9 mouse cellular contexts compared by ENCODE assay signal in genomic region chr12:34664758-34665157, GRCm38 (mm10).
DNase-seq lines count a peak whose midpoint lies in the region; ATAC-seq lines count a peak whose summit lies in the region.
"Had no signal": no experiment of that assay in that cellular context is flagged by ENCODE, and none has a peak within 500 bp of the region (broad histone marks: within the 10 kb centered on the region; RNA-seq: fewer than 3 reads in every experiment).

No protein-coding gene starts in this region.

- intact Hi-C loops in heart, postnatal 10 days (cut with DNase I) = loop anchor here (1.0 to 5.0 kb wide), 3 partner anchors 352 to 518 kb away; no protein-coding TSS in a partner anchor

- 9% methylated on average over 3 of the region's 3 CpGs for whole genome bisulfite sequencing in heart, embryonic 12.5 days
- WGBS in embryonic facial prominence, embryonic 14.5 days = 3% methylated on average over 3 of the region's 3 CpGs
- 9% methylated on average over 3 of the region's 3 CpGs for WGBS in midbrain, embryonic 14.5 days

- H3K9ac ChIP-seq in heart, embryonic 12.5 days = no peak overlapping the region
- H3K9ac ChIP-seq in embryonic facial prominence, embryonic 14.5 days (ENCODE audit: low read depth, low read length) = no peak overlapping the region
- H3K9ac ChIP-seq in midbrain, embryonic 14.5 days (replicated peaks; ENCODE audit: low read length) = no peak overlapping the region

- no peak overlapping the region for H3K27ac ChIP-seq in heart, embryonic 12.5 days (ENCODE audit: poor library complexity, severe bottlenecking)
- H3K27ac ChIP-seq in embryonic facial prominence, embryonic 14.5 days (replicated peaks; ENCODE audit: low read depth, low read length) = no peak overlapping the region
- H3K27ac ChIP-seq in midbrain, embryonic 14.5 days (replicated peaks; ENCODE audit: low read depth, low read length) = no peak overlapping the region

- H3K4me2 ChIP-seq in heart, embryonic 12.5 days = no peak overlapping the region
- H3K4me2 ChIP-seq in embryonic facial prominence, embryonic 14.5 days (ENCODE audit: low read depth, low read length) = no peak overlapping the region
- H3K4me2 ChIP-seq in midbrain, embryonic 14.5 days (ENCODE audit: low read length) = no peak overlapping the region

- ATAC-seq in heart, embryonic 12.5 days (ENCODE audit: insufficient number of reproducible peaks, low FRiP score) = no peak
- no peak for ATAC-seq in embryonic facial prominence, embryonic 14.5 days (ENCODE audit: low read depth)
- ATAC-seq in midbrain, embryonic 14.5 days (ENCODE audit: low FRiP score, low TSS enrichment) = no peak; the same call in 1 of the 2 replicates

- no peak overlapping the region for H3K4me3 ChIP-seq in heart, embryonic 12.5 days
- H3K4me3 ChIP-seq in embryonic facial prominence, embryonic 14.5 days (ENCODE audit: low read depth, low read length) = no peak overlapping the region
- no peak overlapping the region for H3K4me3 ChIP-seq in midbrain, embryonic 14.5 days (replicated peaks; ENCODE audit: low read depth, low read length)
- H3K4me3 ChIP-seq: megakaryocyte, embryonic 14.5 days had no signal

- H3K9me3 ChIP-seq in heart, embryonic 12.5 days (replicated peaks) = no peaks in the 10 kb centered on the region
- no peaks in the 10 kb centered on the region for H3K9me3 ChIP-seq in embryonic facial prominence, embryonic 14.5 days (ENCODE audit: control insufficient read depth, low read length)
- no peaks in the 10 kb centered on the region for H3K9me3 ChIP-seq in midbrain, embryonic 14.5 days (ENCODE audit: control insufficient read depth, low read length)
- H3K9me3 ChIP-seq: megakaryocyte, embryonic 14.5 days had no signal

- H3K4me1 ChIP-seq in heart, embryonic 12.5 days (replicated peaks) = no peaks in the 10 kb centered on the region
- no peaks in the 10 kb centered on the region for H3K4me1 ChIP-seq in embryonic facial prominence, embryonic 14.5 days (ENCODE audit: control insufficient read depth, insufficient read depth, low read length)
- no peaks in the 10 kb centered on the region for H3K4me1 ChIP-seq in midbrain, embryonic 14.5 days (ENCODE audit: control insufficient read depth, insufficient read depth, low read length)

- H3K27me3 ChIP-seq in heart, embryonic 12.5 days (replicated peaks) = no peaks in the 10 kb centered on the region
- no peaks in the 10 kb centered on the region for H3K27me3 ChIP-seq in embryonic facial prominence, embryonic 14.5 days (replicated peaks; ENCODE audit: control insufficient read depth, insufficient read depth, low read length)
- H3K27me3 ChIP-seq in midbrain, embryonic 14.5 days (ENCODE audit: control insufficient read depth, insufficient read depth, low read length) = no peaks in the 10 kb centered on the region
- H3K27me3 ChIP-seq: megakaryocyte, embryonic 14.5 days had no signal

- DNase-seq in heart, adult 18-20 months = peak; percentile 65 to 88
- peak; percentile 74 to 82 for DNase-seq in adrenal gland, postnatal 36 days
- DNase-seq in embryonic facial prominence, embryonic 14.5 days (ENCODE audit: low spot score) = peak; percentile 85
- DNase-seq in heart, postnatal 10 days = peak; percentile 75 to 87
- DNase-seq in left cerebral cortex, adult 11 months (ENCODE audit: low spot score) = peak; percentile 68
- peak; percentile 91 for DNase-seq in midbrain, embryonic 14.5 days
- DNase-seq in spleen, postnatal 10 days (ENCODE audit: low spot score in 2 of 2) = peak; percentile 25 to 74

- H3K36me3 ChIP-seq in heart, embryonic 12.5 days = no peaks in the 10 kb centered on the region
- no peaks in the 10 kb centered on the region for H3K36me3 ChIP-seq in embryonic facial prominence, embryonic 14.5 days (ENCODE audit: control insufficient read depth, insufficient read depth, low read length)
- no peaks in the 10 kb centered on the region for H3K36me3 ChIP-seq in midbrain, embryonic 14.5 days (ENCODE audit: control insufficient read depth, insufficient read depth, low read length)
